Mouse (Mus musculus) testis, postnatal 10 days (tissue): ENCODE measurements around the gene Pik3r2.

Source experiments
- DNase-seq: peaks from one replicate; pipeline ENCODE4 v3.0.0; 2021; ENCODE audit warnings: low spot score

The Pik3r2 gene

DNA sequence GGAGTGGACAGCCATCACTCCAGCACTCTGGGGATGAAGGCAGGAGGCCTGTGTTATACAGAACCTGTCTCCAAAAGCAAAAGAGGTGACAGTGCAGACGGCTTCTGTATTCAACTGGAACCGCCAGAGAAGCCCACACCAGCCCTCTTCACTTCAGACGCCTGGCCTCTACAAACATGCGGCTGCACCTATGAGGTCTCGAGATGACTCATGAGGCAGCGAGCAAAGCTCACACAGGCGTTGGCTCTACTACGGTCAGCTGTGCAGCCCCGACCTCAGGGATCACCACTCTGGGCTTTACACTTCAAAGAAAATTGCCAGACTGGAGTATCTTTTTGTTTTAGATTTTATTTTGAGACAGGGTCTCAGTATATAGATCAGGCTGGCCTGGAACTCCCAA, 3.6 kb downstream of the Pik3r2 start:
- no peak for DNase-seq

DNA sequence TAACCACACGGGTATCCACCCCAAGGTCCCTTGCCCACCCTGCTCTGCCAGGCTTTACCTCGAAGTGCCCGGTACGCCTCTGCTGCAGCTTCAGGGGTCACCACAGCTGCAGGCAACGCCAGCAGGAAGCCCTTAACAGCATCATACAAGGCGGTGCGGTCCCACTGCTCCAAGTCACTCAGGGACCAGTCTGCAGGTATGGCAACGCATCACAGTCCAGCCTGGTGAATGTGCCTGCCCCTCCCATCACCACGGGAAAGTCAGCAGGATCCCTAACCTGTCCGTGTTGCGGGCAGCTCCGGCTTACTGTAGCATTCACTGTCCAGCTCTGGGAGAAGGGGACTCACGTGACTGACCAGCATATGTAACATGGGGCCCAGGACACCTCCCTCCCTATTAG, 4.4 kb downstream of the Pik3r2 start:
- no peak for DNase-seq

DNA sequence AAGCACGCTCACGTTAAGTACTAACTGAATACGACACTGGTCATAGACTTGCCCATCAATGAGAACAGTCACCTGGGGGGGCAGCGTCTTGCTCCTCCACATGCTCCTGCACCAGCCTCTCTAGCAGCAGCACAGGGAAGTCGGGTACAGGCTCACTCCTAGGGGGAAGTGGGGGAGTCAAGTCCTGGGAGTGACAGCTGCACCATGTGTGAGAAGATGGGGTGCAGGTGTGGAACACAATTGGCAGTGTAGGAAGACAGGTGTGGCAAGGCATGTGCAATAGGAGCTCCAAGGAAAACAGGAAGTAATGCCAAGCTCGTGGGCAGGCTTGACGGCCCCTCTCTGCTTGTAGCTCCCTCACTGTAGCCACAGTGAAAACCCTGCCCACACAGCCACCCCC, 5.3 kb downstream of the Pik3r2 start:
- no peak for DNase-seq

DNA sequence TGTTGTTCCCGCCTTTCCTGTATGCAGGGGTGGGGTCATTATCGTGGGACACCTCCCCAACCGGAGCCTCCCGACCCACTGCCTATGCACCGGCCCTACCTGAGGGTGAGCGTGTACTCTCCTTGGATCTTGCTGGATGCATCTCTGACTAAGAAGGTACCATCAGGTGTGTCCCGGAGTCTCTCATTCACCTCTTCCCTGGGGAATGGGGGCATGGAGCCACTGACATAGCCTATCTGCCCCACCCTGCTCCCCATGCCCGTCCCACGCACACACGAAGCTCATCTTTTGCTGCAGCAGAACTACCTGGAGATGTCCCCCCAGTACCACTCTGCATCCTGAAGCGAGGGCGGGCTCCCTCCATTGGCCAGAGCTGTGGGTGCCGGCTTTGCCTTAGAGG, 5.8 kb downstream of the Pik3r2 start:
- DNase-seq, result no peak

DNA sequence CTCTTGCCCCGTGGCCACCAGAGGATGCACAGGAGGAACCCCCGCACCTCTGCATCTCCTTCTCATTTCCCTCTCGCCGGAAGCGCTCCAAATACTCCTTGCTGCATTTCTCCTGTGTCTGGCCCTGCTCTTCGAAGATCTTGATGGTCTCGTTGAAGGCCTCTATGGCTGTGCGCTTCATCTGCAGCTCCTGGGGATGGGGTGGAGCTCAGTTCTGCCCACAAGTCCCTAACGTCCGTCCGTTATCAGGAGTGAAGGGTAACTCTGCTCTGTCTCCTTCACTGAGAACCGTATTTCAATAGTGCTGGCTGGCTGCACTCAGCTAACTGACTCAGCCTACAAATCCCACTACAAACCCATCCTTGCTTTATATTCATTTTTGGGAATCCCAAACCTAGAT, 6.7 kb downstream of the Pik3r2 start:
- DNase-seq, result no peak

DNA sequence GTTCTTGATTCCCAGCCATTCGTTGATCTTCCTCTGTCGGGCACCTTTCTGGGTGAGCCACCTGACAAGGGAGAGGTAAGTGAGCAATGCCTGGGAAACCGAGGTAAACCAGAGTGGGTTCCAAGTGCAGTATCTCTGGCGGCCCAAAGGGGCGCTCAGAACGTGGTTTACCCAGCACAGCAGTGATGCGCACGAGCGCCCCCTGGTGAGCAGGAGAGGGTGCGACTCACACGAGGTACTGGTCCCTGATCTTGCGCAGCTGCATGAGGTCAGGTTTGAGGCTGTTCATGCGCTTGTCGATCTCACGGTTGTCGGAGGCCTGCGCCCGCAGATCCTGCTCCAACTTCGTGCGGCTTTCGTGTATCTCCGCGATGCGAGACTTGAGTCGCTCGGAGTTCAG, 7.2 kb downstream of the Pik3r2 start:
- DNase-seq, result peak; percentile 98

DNA sequence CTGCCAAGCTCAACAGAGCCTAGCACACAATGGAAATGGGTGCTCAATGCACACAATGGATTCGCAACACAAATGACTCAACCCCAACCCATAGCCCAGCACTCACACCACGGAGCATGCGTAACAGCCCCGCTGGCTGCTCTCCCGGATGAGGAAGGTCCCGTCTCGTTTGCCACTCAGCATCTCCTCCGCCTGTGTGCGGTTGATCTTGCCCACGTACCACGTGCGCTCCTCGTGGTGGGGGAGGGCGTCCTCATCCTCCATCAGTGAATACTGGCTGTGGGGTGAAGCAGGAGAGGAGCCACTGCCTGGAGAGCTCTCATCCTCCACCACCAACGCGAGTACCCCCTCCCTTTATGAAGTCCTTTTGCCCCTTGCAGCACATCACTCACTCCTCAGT, 7.6 kb downstream of the Pik3r2 start:
- no peak for DNase-seq

DNA sequence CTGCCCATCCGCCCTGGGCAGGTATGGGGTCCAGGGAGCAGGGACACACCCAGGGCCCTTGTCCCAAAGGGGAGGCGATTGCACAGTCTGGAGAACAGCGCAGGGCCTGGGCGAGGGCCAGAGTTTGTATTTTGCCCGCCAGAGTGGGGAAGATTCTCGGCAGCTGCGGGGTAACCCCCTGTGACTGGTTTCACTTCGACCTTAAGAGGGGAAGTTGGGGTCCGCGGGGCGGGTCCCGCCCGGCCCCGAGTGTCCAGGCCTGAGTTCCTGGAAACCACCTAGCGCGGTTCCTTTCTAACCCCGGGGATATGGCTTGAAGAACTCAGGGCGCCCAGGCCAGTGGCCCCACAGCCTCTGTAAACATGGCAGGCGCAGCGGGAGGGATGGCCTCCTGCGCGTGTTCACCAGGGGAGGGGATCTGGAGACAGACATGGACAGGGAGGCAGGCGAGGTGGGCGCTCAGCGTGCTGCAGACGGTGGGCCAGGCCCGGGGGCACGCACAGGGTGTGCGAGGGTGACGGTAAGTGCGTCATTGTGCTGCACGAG, 8.2 kb downstream of the Pik3r2 start:
- DNase-seq, result no peak

DNA sequence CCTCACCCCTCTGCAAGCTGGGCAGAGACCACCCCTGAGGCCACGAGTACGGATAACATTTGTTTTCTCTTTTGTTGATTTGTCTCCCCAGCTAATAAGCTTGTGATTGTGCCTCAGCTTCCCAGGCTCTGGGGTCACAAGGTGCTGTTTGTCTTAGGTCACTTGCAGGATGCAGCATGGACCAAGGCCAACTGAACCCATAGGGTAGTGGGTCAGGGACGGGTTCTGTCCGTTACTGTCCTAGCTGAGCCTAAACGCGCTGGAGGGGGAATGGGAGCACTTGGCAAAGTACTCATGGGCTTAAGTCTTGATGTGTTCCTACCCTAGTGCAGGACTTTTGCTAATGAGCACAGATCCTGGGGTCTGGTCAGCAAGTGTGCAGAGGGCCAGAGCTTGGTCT, 9.0 kb downstream of the Pik3r2 start:
- DNase-seq, result no peak

DNA sequence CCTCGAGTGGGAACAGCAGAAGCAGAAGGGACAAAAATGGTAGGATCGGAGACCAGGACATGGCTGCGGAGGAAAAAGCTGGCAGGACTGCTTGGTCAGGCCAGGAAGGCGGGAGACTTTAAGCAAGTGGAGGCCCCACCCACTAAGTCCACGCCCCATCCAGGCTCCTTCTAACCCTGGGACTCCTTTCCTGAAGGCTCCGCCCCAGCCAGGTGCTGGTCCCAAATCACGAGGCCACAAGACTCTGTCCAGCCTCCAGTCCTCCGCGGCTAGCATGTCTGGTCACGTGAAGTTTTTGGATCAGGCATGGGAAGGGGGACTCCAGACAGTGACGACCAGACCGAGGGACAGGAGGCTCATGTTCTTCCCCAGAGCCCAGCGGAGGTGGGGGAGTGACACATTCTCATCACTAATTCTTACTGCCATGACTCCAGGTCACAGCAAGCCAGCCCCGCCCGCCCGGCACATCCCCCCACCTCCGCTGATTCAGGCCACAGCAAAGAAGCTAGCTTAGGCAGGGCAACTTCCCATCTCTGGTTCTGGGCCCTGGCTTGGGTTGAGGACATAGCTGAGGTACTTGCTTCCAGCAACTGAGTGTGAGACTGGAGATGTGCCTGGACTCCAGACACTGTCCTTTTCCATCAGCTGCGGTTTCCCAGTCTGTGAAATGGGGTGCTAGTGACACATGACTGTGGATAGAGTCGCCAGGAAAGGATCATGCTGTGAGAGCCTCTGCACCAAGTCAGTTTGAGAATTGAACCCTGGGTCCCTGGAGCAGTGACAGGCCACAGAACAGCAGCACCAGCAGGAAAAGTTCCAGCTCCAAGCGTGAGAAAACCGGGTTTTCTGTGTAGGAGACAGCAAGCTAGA, 9.7 kb downstream of the Pik3r2 start:
- DNase-seq, result peak; percentile 83

DNA sequence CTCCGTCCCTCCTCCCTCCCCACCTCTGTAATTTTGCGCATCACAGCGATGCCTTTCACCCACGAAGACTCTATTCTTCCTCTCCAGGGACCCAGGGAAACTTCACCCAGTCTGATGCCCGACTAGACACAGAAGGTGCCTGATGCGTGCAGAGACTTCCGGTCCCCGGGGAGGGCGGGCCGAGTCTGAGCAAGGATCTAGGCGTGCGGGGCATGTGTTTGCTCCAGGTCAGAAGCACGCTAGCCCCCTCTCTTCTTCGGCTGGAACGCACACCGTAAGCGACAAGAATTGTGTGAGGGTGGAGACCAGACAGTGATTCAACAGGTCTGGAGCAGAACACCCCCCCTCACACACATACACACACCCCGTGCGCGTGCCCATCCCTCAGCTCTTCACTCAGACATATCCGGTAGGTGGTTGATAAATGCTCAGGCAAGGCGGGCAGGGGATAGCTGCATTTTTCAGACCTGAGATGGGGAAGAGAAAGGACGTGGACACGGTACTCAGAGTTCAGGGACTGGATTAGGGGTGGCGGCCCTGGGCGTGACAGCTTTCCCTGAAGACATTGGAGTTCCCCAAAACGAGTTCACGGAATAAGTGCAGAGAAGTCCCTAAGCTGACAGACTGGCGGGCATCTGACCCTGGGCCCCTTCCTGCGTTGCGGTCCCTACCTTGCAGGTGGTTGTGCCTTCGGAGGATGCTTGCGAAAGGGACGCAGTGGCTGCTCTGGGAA, 10.5 kb downstream of the Pik3r2 start:
- DNase-seq, result peak; percentile 68

DNA sequence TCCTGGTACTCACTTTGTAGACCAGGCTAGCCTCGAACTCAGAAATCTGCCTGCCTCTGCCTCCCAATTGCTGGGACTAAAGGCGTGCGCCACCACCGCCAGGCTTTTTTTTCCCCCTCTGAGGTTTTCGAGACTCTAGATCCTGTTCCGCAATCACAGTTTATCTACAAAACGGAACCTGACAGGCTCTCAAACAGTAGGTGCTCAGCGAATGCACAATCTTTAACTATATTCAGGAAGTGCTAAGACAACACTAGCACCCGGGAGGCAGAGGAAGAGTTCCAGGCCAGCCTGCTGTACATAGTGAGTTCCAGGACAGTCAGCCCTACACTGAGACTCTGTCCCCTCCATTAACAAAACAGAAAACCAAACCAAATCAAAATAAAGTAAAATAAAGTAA, 11.2 kb downstream of the Pik3r2 start:
- DNase-seq, result no peak

DNA sequence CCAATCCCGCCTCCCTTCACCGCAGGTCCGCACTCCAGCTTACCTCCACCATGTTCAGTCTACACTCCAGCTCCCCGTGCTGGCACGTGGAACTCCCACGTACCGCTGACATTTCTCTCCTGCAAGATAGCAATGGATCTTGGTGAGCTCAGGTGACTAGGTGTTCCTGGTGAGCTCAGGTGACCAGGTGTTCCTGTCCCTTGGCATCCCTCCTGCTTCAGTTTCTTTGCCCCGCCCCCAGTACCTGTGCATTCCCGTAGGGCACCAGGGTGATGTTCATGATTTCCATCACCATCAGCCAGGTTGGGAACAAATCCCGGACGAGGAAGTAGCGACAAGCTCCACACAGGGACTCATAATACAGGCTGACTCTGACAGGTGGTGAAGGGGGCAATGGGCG, 11.8 kb downstream of the Pik3r2 start:
- DNase-seq, result no peak

DNA sequence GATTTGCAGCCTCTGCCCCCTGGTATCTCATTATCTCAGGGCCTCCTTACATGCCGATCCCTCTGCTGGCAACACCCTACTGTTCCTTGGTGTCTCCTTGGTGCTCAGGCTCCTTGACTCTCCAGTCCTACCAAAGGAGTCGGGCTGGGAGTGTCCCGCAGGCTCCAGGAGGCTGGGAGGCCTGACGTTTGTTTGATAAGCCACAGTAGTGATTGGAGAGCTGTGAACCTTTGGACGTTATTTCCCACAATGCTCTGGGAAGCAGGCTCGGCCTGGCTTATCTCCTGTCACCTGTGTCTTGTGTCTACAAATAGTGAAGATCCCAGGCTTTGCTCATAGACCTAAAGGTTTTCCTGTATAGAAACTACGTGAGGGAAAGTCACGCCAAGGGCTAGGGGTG, 12.5 kb downstream of the Pik3r2 start:
- no peak for DNase-seq

DNA sequence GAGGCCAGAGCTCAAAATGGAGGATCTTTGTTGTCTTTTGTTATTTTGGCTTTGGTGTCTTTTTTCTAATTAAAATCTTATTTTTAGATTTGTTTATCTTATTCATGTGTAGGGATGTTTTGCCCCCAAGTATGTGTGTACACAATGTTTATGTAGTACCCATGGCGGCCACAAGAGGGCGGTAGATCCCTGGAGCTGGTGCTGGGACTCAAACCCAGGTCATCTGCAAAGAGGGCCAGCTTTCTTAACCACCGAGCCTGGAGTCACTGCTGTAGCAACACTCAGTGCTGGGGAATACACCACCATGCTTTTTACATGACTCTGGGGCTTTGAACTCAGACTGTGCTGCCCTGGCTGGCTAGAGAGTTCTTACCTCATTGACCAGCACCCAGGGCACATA, 13.2 kb downstream of the Pik3r2 start:
- peak; percentile 83 for DNase-seq

DNA sequence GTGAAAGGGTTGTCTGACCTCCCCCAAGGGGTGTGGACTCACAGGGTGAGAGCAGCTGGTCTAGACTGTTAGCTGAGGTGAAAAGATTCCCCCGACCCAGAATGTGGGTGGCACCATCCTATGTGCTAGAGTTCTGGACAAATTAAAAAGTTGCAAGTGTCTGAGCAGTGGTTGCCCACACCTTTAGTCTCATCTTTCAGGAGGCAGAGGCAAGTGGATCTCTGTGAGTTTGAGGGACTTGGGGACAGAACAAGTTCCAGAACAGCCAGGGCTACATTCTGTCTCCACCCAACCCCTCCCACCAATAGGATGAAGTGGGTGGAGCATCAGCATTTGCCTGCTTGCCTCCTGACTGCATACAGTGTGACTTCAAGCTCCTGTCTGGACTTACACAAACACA, 14.4 kb downstream of the Pik3r2 start:
- DNase-seq, result no peak

DNA sequence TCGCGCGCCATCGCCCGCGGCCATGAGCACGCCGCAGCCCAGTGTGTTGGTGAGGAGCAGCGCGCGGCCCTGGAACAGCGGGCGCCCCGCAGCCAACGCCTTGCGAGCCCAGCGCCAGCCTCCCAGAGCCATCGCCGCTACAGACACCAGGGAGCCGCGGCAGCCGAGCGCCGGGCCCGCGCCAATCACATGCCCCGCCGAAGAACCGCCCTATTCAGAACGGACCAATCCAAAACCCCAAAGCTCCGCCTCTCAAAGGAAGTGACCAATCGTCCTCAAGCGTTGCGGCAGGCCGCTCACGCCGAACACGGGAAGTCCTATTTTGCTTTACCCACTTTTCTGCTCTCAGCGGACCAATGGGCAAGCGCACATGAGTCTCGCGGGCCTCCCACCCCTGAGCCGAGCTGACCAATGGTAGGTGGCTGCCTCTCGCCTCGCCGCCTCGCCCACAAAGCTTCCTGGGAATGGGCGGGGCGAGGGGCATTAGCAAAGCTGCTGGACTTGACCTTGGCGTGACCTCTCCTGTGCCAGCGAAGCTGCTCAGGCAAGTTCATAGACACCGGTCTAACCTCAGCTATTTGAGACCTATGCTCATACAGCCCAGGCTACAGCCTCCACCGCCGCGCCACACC, 15.6 kb downstream of the Pik3r2 start, which contains the start of gene Mpv17l2:
Mpv17l2 (minus strand) TSS at position 172 of the 632 bp plus-strand sequence.
- peak; percentile 92 for DNase-seq

DNA sequence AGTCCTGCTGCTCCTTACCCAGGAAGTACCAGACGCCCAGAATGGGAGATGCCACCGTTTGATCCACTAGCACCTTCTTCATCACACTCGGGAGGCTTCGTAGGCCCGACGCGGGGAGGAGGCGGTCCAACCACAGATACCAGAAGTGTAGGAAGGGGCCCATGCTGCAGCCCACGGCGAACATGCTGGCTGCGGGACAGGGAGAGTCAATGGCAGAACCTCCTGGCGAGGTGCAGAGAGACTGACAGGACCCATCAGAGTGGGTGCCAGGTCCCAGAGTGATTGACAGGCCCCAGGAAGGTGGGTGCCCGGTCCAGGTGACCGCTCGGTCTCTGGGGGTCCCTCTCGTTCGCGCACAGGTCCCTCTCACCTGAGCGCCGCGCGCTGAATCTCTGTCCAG, 16.2 kb downstream of the Pik3r2 start:
- DNase-seq, result no peak

DNA sequence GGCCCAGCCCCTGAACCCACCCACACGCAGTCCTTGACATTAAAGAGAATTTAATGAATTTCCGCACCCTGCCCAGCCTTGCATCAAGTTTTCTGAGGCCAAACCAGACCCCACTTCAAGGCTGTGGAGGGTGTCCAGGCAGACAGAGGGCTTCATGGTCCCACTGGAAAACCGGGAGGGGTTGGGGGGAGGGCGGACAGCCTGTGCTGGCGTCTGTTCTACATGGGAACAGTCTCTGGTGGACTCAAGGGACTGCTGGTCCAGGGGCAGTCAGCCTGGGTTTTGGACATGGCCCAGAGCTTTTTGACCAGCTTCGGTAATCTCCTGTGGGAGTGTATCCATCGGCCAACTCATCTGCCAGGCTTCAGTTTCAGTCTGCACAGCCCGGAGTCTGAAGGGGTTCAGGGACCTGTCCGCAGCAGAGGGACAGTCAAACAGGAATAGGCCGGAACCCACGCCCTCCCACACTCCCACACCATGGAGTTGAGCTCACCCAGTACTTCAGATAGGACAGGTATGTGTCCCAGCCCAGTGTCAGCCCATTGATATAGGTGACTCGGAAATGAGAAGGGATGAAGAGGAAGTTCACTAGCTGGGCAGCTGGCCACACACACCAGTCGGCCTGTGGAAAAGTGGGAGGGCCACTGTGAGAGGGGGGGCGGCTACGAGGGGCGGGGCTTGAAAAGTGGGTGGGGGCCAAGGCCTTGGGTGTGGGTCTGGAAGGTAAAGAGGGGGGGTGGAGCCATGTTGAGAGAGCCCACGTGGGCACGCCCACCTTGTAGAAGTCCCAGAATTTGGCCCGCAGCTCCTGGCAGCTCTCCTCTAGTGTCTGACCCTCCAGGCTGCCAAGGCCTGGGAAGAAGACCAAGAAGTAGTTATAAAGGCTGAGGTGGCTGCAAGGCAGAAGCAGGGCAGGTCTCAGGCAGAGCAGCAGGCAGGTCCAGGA, 17.6 kb downstream of the Pik3r2 start:
- DNase-seq, result peak; percentile 65

DNA sequence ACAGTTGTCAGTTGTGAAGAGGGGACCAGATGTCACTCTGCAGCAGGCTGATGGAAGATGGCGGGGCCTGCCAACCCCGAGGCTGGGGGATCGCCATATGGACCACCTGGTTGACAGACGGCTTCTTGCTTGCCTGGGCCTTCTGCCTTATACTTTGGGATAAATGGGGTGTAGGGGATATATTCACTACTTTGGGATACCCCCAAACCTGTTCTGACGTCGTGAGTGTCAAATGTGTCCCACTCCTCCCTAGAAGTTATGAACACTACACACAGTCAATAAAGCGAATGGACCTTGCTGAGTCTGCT, 18.3 kb downstream of the Pik3r2 start:
- no peak for DNase-seq

DNA sequence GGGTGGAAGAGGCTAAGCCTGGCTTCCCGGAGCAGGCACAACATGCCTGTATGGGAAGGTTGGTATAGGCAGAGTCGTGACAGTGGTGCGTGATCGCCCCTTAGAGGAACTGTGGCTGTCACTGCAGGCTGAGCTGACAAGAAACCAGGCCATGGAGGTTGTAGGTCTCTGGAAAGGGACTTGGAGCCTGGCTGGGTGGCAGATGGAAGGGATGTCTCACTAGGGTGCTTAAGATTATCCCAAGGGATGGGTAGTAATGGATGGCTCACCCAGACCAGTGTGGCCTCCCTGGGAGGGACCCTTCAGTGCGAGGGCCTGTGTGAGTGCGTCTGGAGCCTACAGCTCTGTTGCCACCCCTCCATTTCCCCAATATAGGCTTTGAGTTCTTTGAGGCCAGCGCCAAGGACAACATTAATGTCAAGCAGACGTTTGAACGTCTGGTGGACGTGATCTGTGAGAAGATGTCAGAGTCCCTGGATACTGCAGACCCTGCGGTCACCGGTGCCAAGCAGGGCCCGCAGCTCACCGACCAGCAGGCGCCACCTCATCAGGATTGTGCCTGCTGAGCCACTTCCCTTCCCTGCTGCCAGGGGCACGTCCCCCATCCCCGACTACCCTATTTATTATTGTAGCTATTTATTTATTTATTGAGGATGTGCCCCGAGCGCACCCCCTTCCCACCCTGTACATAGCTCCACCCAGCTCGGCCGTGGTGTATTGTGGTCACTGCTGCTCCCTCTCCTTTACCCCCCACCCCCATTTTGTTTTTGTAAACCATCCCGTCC, 18.8 kb downstream of the Pik3r2 start:
- peak; percentile 55 for DNase-seq
